Mouse (Mus musculus) ovary, adult 2 months (tissue): ENCODE results near the gene Rab17. TPM values are rescaled to one million over a fixed set of nuclear protein-coding genes. Genes with fewer than 3 reads are reported as not detected.

ENCODE experiments used
- polyA plus RNA-seq: library from polyadenylated mRNA; depleted of rRNA; stranded (reverse); fragments of >200 nt; gene quantifications from 2 replicates; pipeline ENCODE4 v1.2.3, GENCODE M21; 2012; rRNA removed

Gene Rab17
- 2.0 and 2.4 TPM in 2 replicates for polyA plus RNA-seq

GRCm38 (mm10) chr1:90969347-90969784 lies at the start of gene Rab17:
TSS of gene Rab17 (minus strand) at chr1:90969661.

DNA sequence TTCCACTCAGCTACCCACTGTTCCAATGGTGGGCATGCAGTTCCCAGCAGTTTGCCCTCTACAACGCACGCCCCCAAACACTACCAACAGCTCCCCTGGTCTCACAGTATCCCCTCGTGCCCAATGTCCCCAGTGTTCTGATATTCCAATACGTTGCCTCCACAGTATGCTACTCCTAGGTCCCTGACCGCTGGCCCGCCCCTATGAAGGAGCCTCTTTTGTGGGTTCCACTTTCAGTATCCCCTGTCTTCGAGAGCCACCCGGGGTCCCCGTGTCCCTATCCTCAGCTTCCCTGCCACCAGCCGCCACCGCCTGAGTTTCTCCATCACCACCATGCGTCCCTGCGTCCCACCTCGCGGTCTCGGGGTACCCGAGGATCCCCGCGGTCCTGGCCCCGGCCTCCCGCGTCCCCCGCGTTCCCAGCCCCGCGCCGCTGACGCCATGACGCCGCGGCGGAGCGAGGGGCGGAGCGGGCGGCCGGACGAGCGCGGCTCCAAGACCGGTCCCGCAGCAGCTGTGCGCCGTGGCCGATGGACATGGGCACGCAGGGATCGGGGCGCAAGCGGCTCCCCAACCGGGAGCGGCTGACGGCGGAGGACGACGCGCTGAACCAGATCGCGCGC lies 28.9 kb upstream of the Rab17 start, which contains the start of gene Lrrfip1:
Gene Lrrfip1 (plus strand): TSS at position 470 of the 623 bp plus-strand sequence.

DNA sequence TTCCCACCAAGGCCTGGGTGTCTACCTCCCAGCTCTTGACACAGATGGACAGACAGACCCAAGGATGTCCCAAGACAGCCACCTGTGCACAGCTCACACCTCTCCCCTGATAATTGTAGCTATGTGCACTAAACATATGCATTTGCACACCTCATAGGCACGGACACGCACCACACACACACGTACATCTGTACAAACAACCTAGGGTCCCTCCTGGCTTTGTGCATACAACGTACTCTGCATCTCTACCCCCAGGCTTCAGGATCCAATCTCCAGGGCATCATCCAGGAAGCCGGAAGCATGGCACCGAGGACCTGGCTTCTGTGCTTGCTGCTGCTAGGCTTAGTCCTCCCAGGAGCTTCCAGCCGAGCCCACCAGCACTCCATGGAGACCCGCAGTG lies 16.7 kb downstream of the Rab17 start, which contains the start of gene Prlh:
Gene Prlh (plus strand): TSS at position 301 of the 400 bp plus-strand sequence.

DNA sequence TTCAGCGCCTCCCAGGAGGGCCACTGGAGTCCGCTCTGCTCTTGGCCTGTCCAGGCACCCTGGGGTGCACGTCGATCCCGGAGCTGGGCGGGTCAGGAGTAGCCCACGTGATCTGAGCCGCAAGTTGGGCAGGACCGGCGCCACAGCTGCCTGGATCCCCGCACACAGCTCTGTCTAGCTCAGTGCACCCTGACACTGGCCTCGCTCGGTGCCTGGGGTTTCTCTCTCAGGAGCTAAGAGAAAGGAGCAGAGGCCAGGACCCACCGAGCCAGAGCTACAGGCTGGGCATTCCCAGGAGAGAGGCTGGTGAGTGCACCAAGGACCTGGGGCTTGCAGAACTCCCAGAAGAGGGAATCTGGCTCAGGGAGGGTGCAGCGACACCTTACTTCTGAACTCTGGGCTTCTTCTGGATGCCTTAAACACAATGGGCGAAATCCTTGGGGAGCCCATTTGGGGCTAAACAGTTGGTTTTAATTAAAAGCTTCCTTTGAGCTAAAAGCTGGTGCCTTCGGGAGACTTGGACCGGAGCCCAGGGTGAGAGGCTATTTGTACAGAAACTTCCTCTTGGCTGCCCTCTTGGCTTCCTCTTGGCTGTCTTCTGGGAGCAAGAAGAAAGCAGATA lies 54.4 kb downstream of the Rab17 start, which contains the start of gene Mlph:
Gene Mlph (plus strand): TSS at position 138 of the 622 bp plus-strand sequence.

Other genes starting within 250 kb of the Rab17 start
- gene Col6a3, start 125.7 kb downstream of the Rab17 start, polyA plus RNA-seq: 104 and 147 TPM in 2 replicates
- 5.0 and 6.6 TPM in 2 replicates for gene Mlph, start 54.6 kb downstream of the Rab17 start, polyA plus RNA-seq
- not detected in 2 replicates for gene Prlh, start 16.6 kb downstream of the Rab17 start, polyA plus RNA-seq
- 12.5 and 25.9 TPM in 2 replicates for gene Lrrfip1, start 29.1 kb upstream of the Rab17 start, polyA plus RNA-seq
- 0.03 and 0.05 TPM in 2 replicates for gene Rbm44, start 175.4 kb upstream of the Rab17 start, polyA plus RNA-seq
- gene Ramp1, start 210.2 kb upstream of the Rab17 start, polyA plus RNA-seq: 70.7 and 89.7 TPM in 2 replicates